In genomic region chr9:14396096-14396495, GRCm38 (mm10) we compare ENCODE assay signal across 21 mouse cellular contexts. TPM values are rescaled to one million over a fixed set of nuclear protein-coding genes. Genes with fewer than 3 reads are reported as not detected.
A peak's percentile ranks its signal among the peaks of the same experiment; 100 is the strongest.
DNase-seq lines count a peak whose midpoint lies in the region; ATAC-seq and TF ChIP-seq lines count a peak whose summit lies in the region.
"Had no signal": no experiment of that assay in that cellular context is flagged by ENCODE, and none has a peak within 500 bp of the region (broad histone marks: within the 10 kb centered on the region; RNA-seq: fewer than 3 reads in every experiment).

No protein-coding gene starts in this region.

- in situ Hi-C loops in Patski (cut with MboI; ENCODE audit: low pct_unique_long_range_greater_than_20kb) = no loop called here

- no peaks in the 10 kb centered on the region for H3K27me3 ChIP-seq in kidney, adult 2 months (replicated peaks; ENCODE audit: control insufficient read depth, insufficient read depth, low read length)
- no peaks in the 10 kb centered on the region for H3K27me3 ChIP-seq in kidney, embryonic 14.5 days (ENCODE audit: control insufficient read depth, insufficient read depth, low read length)
- no peaks in the 10 kb centered on the region for H3K27me3 ChIP-seq in Patski
- H3K27me3 ChIP-seq in stomach, postnatal 0 days (ENCODE audit: control insufficient read depth, insufficient read depth, low read length) = no peaks in the 10 kb centered on the region
- H3K27me3 ChIP-seq: embryonic facial prominence, embryonic 13.5 days; forebrain, embryonic 13.5 days; heart, embryonic 13.5 days; hindbrain, embryonic 15.5 days had no signal

- no peak overlapping the region for H3K27ac ChIP-seq in kidney, adult 2 months (ENCODE audit: insufficient read depth, low read depth, low read length)
- H3K27ac ChIP-seq in kidney, embryonic 14.5 days (ENCODE audit: low read depth, low read length) = no peak overlapping the region
- no peak overlapping the region for H3K27ac ChIP-seq in stomach, postnatal 0 days (replicated peaks)
- H3K27ac ChIP-seq: embryonic facial prominence, embryonic 13.5 days; forebrain, embryonic 13.5 days; heart, embryonic 13.5 days; hindbrain, embryonic 15.5 days had no signal

- CTCF ChIA-PET in Patski (lab: Charles Lee) = interaction anchor here (0.9 to 1.2 kb wide), 2 partner anchors 9 to 10 kb away, joined by 3 read pairs; no protein-coding TSS in a partner anchor

- no peaks in the 10 kb centered on the region for H3K36me3 ChIP-seq in kidney, adult 2 months (ENCODE audit: control insufficient read depth, insufficient read depth, low read length)
- H3K36me3 ChIP-seq in kidney, embryonic 14.5 days (ENCODE audit: control insufficient read depth, insufficient read depth, low read length) = no peaks in the 10 kb centered on the region
- H3K36me3 ChIP-seq in stomach, postnatal 0 days (ENCODE audit: control insufficient read depth, insufficient read depth, low read length) = no peaks in the 10 kb centered on the region
- H3K36me3 ChIP-seq: embryonic facial prominence, embryonic 13.5 days; G1E; heart, embryonic 13.5 days; hindbrain, embryonic 15.5 days had no signal

- no peak overlapping the region for H3K9ac ChIP-seq in kidney, embryonic 14.5 days (ENCODE audit: low read depth, low read length)
- H3K9ac ChIP-seq in stomach, postnatal 0 days (ENCODE audit: low read length) = no peak overlapping the region
- H3K9ac ChIP-seq: embryonic facial prominence, embryonic 13.5 days; forebrain, embryonic 13.5 days; heart, embryonic 13.5 days; hindbrain, embryonic 15.5 days had no signal

- TF ChIP-seq CTCF in kidney, adult 2 months (conservative IDR thresholded peaks at IDR 0.05; ENCODE audit: insufficient read depth, insufficient read length, low read depth, low read length) = no peak
- no peak for TF ChIP-seq CTCF in Patski (IDR thresholded peaks at IDR 0.05)
- TF ChIP-seq CTCF in stomach, postnatal 0 days (IDR thresholded peaks at IDR 0.05; ENCODE audit: low read depth) = no peak

- no peak for TF ChIP-seq EP300 in stomach, postnatal 0 days (optimal IDR thresholded peaks at IDR 0.05)

- no peak for TF ChIP-seq POLR2A in kidney, adult 2 months (IDR thresholded peaks at IDR 0.05; ENCODE audit: low read depth, low read length)

- DNase-seq in kidney, adult 2 months = peak; percentile 12
- peak; percentile 43 for DNase-seq in lung, postnatal 36 days
- DNase-seq in lung, postnatal 10 days = no peak
- no peak for DNase-seq in Patski (ENCODE audit: low read depth, low spot score)
- DNase-seq in thymus, adult 18-20 months = no peak
- DNase-seq in stomach, postnatal 0 days (ENCODE audit: low spot score) = no peak
- DNase-seq: B cell, adult 2 months; cerebellum, adult 18-20 months; cerebellum, adult 9-11 months; cerebellum, postnatal 36 days; gastrocnemius, postnatal 36 days; heart, adult 11 months; heart, postnatal 36 days had no signal

- no peaks in the 10 kb centered on the region for H3K9me3 ChIP-seq in kidney, embryonic 14.5 days (ENCODE audit: control insufficient read depth, low read length)
- no peaks in the 10 kb centered on the region for H3K9me3 ChIP-seq in stomach, postnatal 0 days (ENCODE audit: control insufficient read depth, low read length)
- H3K9me3 ChIP-seq: embryonic facial prominence, embryonic 13.5 days; forebrain, embryonic 13.5 days; G1E; heart, embryonic 13.5 days; hindbrain, embryonic 15.5 days had no signal

- ATAC-seq in kidney, embryonic 14.5 days (ENCODE audit: low FRiP score, low TSS enrichment) = no peak
- peak; percentile 45 for ATAC-seq in Patski
- no peak for ATAC-seq in stomach, postnatal 0 days (ENCODE audit: low FRiP score, low TSS enrichment)
- ATAC-seq: CD4-positive, CD25-positive, alpha-beta regulatory T cell, adult 4 months; forebrain, embryonic 13.5 days; intestine, embryonic 16.5 days had no signal

- WGBS in kidney, adult 2 months = 54% methylated on average over 2 of the region's 2 CpGs
- 74% methylated on average over 2 of the region's 2 CpGs for WGBS in kidney, embryonic 14.5 days
- WGBS in stomach, postnatal 0 days = 42% methylated on average over 2 of the region's 2 CpGs

- H3K4me3 ChIP-seq in kidney, adult 2 months (ENCODE audit: insufficient read depth, low read depth, low read length) = no peak overlapping the region
- H3K4me3 ChIP-seq in kidney, embryonic 14.5 days (ENCODE audit: low read length) = no peak overlapping the region
- H3K4me3 ChIP-seq in stomach, postnatal 0 days (ENCODE audit: low read depth, low read length) = no peak overlapping the region
- H3K4me3 ChIP-seq: embryonic facial prominence, embryonic 13.5 days; forebrain, embryonic 13.5 days; heart, embryonic 13.5 days; hindbrain, embryonic 15.5 days had no signal

- H3K4me1 ChIP-seq in kidney, adult 2 months (ENCODE audit: control insufficient read depth, insufficient read depth, low read length) = no peaks in the 10 kb centered on the region
- no peaks in the 10 kb centered on the region for H3K4me1 ChIP-seq in kidney, embryonic 14.5 days (ENCODE audit: control insufficient read depth, insufficient read depth, low read length)
- H3K4me1 ChIP-seq in stomach, postnatal 0 days (replicated peaks; ENCODE audit: control insufficient read depth, insufficient read depth) = no peaks in the 10 kb centered on the region
- H3K4me1 ChIP-seq: embryonic facial prominence, embryonic 13.5 days; forebrain, embryonic 13.5 days; heart, embryonic 13.5 days; hindbrain, embryonic 15.5 days had no signal

- POLR2A ChIA-PET in Patski (lab: Charles Lee) = interaction anchor here (0.9 kb wide), 1 partner anchor 14 kb away, joined by 3 read pairs; no protein-coding TSS in a partner anchor

- H3K4me2 ChIP-seq in kidney, embryonic 14.5 days (replicated peaks; ENCODE audit: low read depth, low read length) = no peak overlapping the region
- H3K4me2 ChIP-seq in stomach, postnatal 0 days (replicated peaks; ENCODE audit: low read depth) = no peak overlapping the region
- H3K4me2 ChIP-seq: embryonic facial prominence, embryonic 13.5 days; forebrain, embryonic 13.5 days; heart, embryonic 13.5 days; hindbrain, embryonic 15.5 days had no signal

RNA-seq across cellular contexts. Expression of gene Endod1, which starts 14.8 kb away (rescaled TPM):
- 22.1 and 51.3 TPM in 2 replicates for polyA plus RNA-seq in kidney, adult 2 months (2012; rRNA removed)
- polyA plus RNA-seq in kidney, embryonic 14.5 days (2014; fragmentation: Nextera tagmentation; extraction: Ambion mirVana) = 5.5 and 13.9 TPM in 2 replicates
- 8.6 TPM for polyA plus RNA-seq in Patski (2021)
- polyA plus RNA-seq in stomach, postnatal 0 days (2015; fragmentation: Nextera tagmentation; extraction: Ambion mirVana) = 80.8 and 90.1 TPM in 2 replicates

Comparison
In these comparisons a context has a peak if more than half of its experiments do, and no peak if none do; other contexts are left out.
1. DNase-seq: peak in kidney, adult 2 months (single experiment) and lung, postnatal 36 days (single experiment); none in lung, postnatal 10 days (single experiment), Patski (single experiment), thymus, adult 18-20 months (0 of 2) and stomach, postnatal 0 days (single experiment).